Mouse (Mus musculus) activated CD4-positive, CD25-positive, alpha-beta regulatory T cell, adult 4 months (primary cell): Measurements from ENCODE around the gene Pcif1. TPM values are rescaled to one million over a fixed set of nuclear protein-coding genes. Genes with fewer than 3 reads are reported as not detected.

Experiments
- ATAC-seq: one replicate; pipeline ENCODE4 v1.8.0; 2017
- polyA plus RNA-seq, 2 experiments: library from polyadenylated mRNA; unstranded; fragments of 100-300 nt; shearing (Covaris generic); gene quantifications; one replicate each; pipeline ENCODE4 v1.2.1; 2017

Pcif1 gene
- polyA plus RNA-seq, 2 experiments from 2014 or later: 102 to 122 TPM

GRCm38 (mm10) chr2:164924100-164924857 is 45.2 kb downstream of the Pcif1 start:
- peak; percentile 89 for ATAC-seq

- no peak for ATAC-seq
These were observed 51.8 kb downstream of the Pcif1 start for GRCm38 (mm10) chr2:164930706-164931581.

- ATAC-seq: no peak
These were observed 54.4 kb downstream of the Pcif1 start for GRCm38 (mm10) chr2:164933534-164933933.

GRCm38 (mm10) chr2:164935991-164936390 is 56.9 kb downstream of the Pcif1 start:
- ATAC-seq: no peak

- ATAC-seq: peak; percentile 64
These were observed 59.3 kb downstream of the Pcif1 start for GRCm38 (mm10) chr2:164938146-164939091.

GRCm38 (mm10) chr2:164939106-164939505 is 60.0 kb downstream of the Pcif1 start:
- no peak for ATAC-seq

GRCm38 (mm10) chr2:164940140-164940830 is 61.2 kb downstream of the Pcif1 start, which contains the start of gene Mmp9:
Gene Mmp9, plus strand, starts transcription at chr2:164940780.
- no peak for ATAC-seq

- ATAC-seq: peak; percentile 85
These were observed 63.7 kb downstream of the Pcif1 start for GRCm38 (mm10) chr2:164942692-164943290.

Other genes starting within 250 kb of the Pcif1 start
- not detected for gene Wfdc16, start 240.5 kb upstream of the Pcif1 start, polyA plus RNA-seq
- gene Wfdc10, start 223.3 kb upstream of the Pcif1 start, polyA plus RNA-seq: not detected
- not detected for gene Wfdc9, start 222.7 kb upstream of the Pcif1 start, polyA plus RNA-seq
- not detected for gene Wfdc11, start 205.2 kb upstream of the Pcif1 start, polyA plus RNA-seq
- gene Wfdc13, start 194.2 kb upstream of the Pcif1 start, polyA plus RNA-seq: not detected
- gene Spint4, start 180.8 kb upstream of the Pcif1 start, polyA plus RNA-seq: not detected
- not detected for gene Spint5, start 164.0 kb upstream of the Pcif1 start, polyA plus RNA-seq
- not detected for gene Wfdc3, start 133.4 kb upstream of the Pcif1 start, polyA plus RNA-seq
- gene Dnttip1, start 133.3 kb upstream of the Pcif1 start, polyA plus RNA-seq: 1 to 10 TPM; 6.0 to 6.5 TPM
- 10 to 100 TPM; 46.3 to 68.1 TPM for gene Ube2c, start 109.4 kb upstream of the Pcif1 start, polyA plus RNA-seq
- not detected for gene Tnnc2, start 99.3 kb upstream of the Pcif1 start, polyA plus RNA-seq
- gene Snx21, start 93.5 kb upstream of the Pcif1 start, polyA plus RNA-seq: 1 to 10 TPM; 5.0 to 5.1 TPM
- 10 to 100 TPM; 35.1 to 49.1 TPM for gene Acot8, start 74.4 kb upstream of the Pcif1 start, polyA plus RNA-seq
- gene Zswim3, start 74.2 kb upstream of the Pcif1 start, polyA plus RNA-seq: 1 to 10 TPM; 3.8 to 5.4 TPM
- 10 to 100 TPM; 18.0 to 19.4 TPM for gene Zswim1, start 56.6 kb upstream of the Pcif1 start, polyA plus RNA-seq
- gene Spata25, start 50.8 kb upstream of the Pcif1 start, polyA plus RNA-seq: not detected
- gene Ctsa, start 46.4 kb upstream of the Pcif1 start, polyA plus RNA-seq: 100 to 1,000 TPM; 215 to 216 TPM
- under 1 TPM in 1 of 2 experiments, not detected in 1; 0.69 TPM for gene Neurl2, start 45.8 kb upstream of the Pcif1 start, polyA plus RNA-seq
- 1 to 10 TPM in 1 of 2 experiments, under 1 TPM in 1; 0.87 to 1.0 TPM for gene Pltp, start 21.6 kb upstream of the Pcif1 start, polyA plus RNA-seq
- gene Zfp335, start 32.5 kb downstream of the Pcif1 start, polyA plus RNA-seq: 1 to 10 TPM; 6.7 to 9.0 TPM
- gene Mmp9, start 61.5 kb downstream of the Pcif1 start, polyA plus RNA-seq: 1 to 10 TPM in 1 of 2 experiments, under 1 TPM in 1; 0.78 to 1.4 TPM
- under 1 TPM in 1 of 2 experiments, not detected in 1; 0.34 TPM for gene Slc12a5, start 81.5 kb downstream of the Pcif1 start, polyA plus RNA-seq
- 10 to 100 TPM; 21.6 to 34.8 TPM for gene Ncoa5, start 155.6 kb downstream of the Pcif1 start, polyA plus RNA-seq
- gene Cd40, start 176.3 kb downstream of the Pcif1 start, polyA plus RNA-seq: 1 to 10 TPM; 1.2 to 1.7 TPM
- not detected for gene 1700025C18Rik, start 211.4 kb downstream of the Pcif1 start, polyA plus RNA-seq